Mouse (Mus musculus): ENCODE results near the gene Hmcn2.

Gene Hmcn2

GRCm38 (mm10) chr2:31298814-31299213 is 15.4 kb upstream of the Hmcn2 start:
- POLR2A ChIA-PET = interaction anchor here in 3 of 4 experiments (0.6 to 1.7 kb wide), 13 partner anchors 10 to 381 kb away, joined by 3 to 6 read pairs (median 3); no protein-coding TSS in a partner anchor
- CTCF ChIA-PET = interaction anchor here (0.5 to 3.9 kb wide), 87 partner anchors 8 to 947 kb away, joined by 3 to 36 read pairs (median 4); partner anchors contain the start of genes BC005624 (in 1 of the 4), Exosc2 (in 1 of the 4), Fnbp1 (in 1 of the 4) and Ncs1 (in 1 of the 4)

- ChIA-PET CTCF (interaction anchor here (0.5 to 3.9 kb wide), 105 partner anchors 8 to 946 kb away, joined by 3 to 36 read pairs (median 4); partner anchors contain the start of genes BC005624 (in 1 of the 4), Exosc2 (in 1 of the 4), Fnbp1 (in 1 of the 4) and Hmcn2 (in 1 of the 4)), POLR2A (interaction anchor here in 3 of 4 experiments (0.6 to 1.7 kb wide), 17 partner anchors 9 to 381 kb away, joined by 3 to 6 read pairs (median 3); no protein-coding TSS in a partner anchor)
Measured at GRCm38 (mm10) chr2:31299266-31299665, 14.9 kb upstream of the Hmcn2 start.

GRCm38 (mm10) chr2:31299996-31300395 is 14.2 kb upstream of the Hmcn2 start:
- POLR2A ChIA-PET = interaction anchor here in 3 of 4 experiments (0.8 to 1.7 kb wide), 10 partner anchors 8 to 317 kb away, joined by 3 to 6 read pairs (median 3); no protein-coding TSS in a partner anchor

GRCm38 (mm10) chr2:31303177-31303576 is 11.0 kb upstream of the Hmcn2 start:
- CTCF ChIA-PET = interaction anchor here in 2 of 4 experiments (1.2 to 2.9 kb wide), 4 partner anchors 12 to 130 kb away, joined by 3 to 21 read pairs (median 4); no protein-coding TSS in a partner anchor
- POLR2A ChIA-PET = interaction anchor here in 1 of 4 experiments (1.2 kb wide), 2 partner anchors 9 to 14 kb away, joined by 3 to 9 read pairs; no protein-coding TSS in a partner anchor

More at GRCm38 (mm10) chr2:31299996-31300395, 14.2 kb upstream of the Hmcn2 start:
- CTCF ChIA-PET = interaction anchor here (0.5 to 3.9 kb wide), 84 partner anchors 8 to 937 kb away, joined by 3 to 36 read pairs (median 4); partner anchors contain the start of genes Fnbp1 (in 1 of the 4), Hmcn2 (in 1 of the 4) and Ncs1 (in 1 of the 4)

- CTCF ChIA-PET = interaction anchor here (0.6 to 2.9 kb wide), 18 partner anchors 11 to 614 kb away, joined by 3 to 21 read pairs (median 3); no protein-coding TSS in a partner anchor
- POLR2A ChIA-PET = interaction anchor here in 2 of 4 experiments (0.6 to 2.3 kb wide), 11 partner anchors 11 to 1477 kb away, joined by 3 to 9 read pairs (median 3); partner anchors contain the start of gene Ncs1 (in 1 of the 2)
Measured at GRCm38 (mm10) chr2:31304191-31304590, 10.0 kb upstream of the Hmcn2 start.

- ChIA-PET CTCF (interaction anchor here (0.6 to 2.9 kb wide), 11 partner anchors 10 to 1008 kb away, joined by 3 to 21 read pairs (median 3); no protein-coding TSS in a partner anchor), POLR2A (interaction anchor here in 2 of 4 experiments (0.6 to 2.3 kb wide), 10 partner anchors 10 to 1478 kb away, joined by 3 to 7 read pairs (median 3); partner anchors contain the start of gene Ncs1 (in 1 of the 2))
Measured at GRCm38 (mm10) chr2:31304801-31305665, 9.2 kb upstream of the Hmcn2 start.

- POLR2A ChIA-PET = interaction anchor here in 2 of 4 experiments (0.6 to 2.3 kb wide), 3 partner anchors 12 to 60 kb away, joined by 4 to 7 read pairs (median 4); partner anchors contain the start of gene Ncs1 (in 1 of the 2)
- CTCF ChIA-PET = interaction anchor here (0.6 to 2.9 kb wide), 6 partner anchors 9 to 498 kb away, joined by 3 to 21 read pairs (median 6); partner anchors contain the start of gene Ntmt1 (in 1 of the 4)
Measured at GRCm38 (mm10) chr2:31305684-31306083, 8.5 kb upstream of the Hmcn2 start.

- CTCF ChIA-PET = interaction anchor here (0.6 to 2.6 kb wide), 16 partner anchors 9 to 723 kb away, joined by 3 to 24 read pairs (median 4); no protein-coding TSS in a partner anchor
- POLR2A ChIA-PET = interaction anchor here in 3 of 4 experiments (0.7 to 1.4 kb wide), 3 partner anchors 8 to 74 kb away, joined by 3 to 5 read pairs (median 3); no protein-coding TSS in a partner anchor
Measured at GRCm38 (mm10) chr2:31308257-31308656, 6.0 kb upstream of the Hmcn2 start.

- CTCF ChIA-PET = interaction anchor here (0.7 to 2.6 kb wide), 15 partner anchors 10 to 391 kb away, joined by 3 to 24 read pairs (median 3); no protein-coding TSS in a partner anchor
- POLR2A ChIA-PET = interaction anchor here in 3 of 4 experiments (0.5 to 1.6 kb wide), 13 partner anchors 10 to 1807 kb away, joined by 3 to 10 read pairs (median 3); no protein-coding TSS in a partner anchor
Measured at GRCm38 (mm10) chr2:31309549-31309948, 4.7 kb upstream of the Hmcn2 start.

- POLR2A ChIA-PET = interaction anchor here (0.6 to 1.3 kb wide), 5 partner anchors 98 to 712 kb away, joined by 3 to 12 read pairs (median 3); no protein-coding TSS in a partner anchor
- CTCF ChIA-PET = interaction anchor here in 3 of 4 experiments (0.7 to 1.6 kb wide), 6 partner anchors 19 to 124 kb away, joined by 3 to 8 read pairs (median 4); no protein-coding TSS in a partner anchor
Measured at GRCm38 (mm10) chr2:31318162-31318561, 3.9 kb downstream of the Hmcn2 start.

- ChIA-PET POLR2A (no interaction called here), CTCF (interaction anchor here in 2 of 4 experiments (1.6 to 1.8 kb wide), 2 partner anchors 62 to 125 kb away, joined by 4 to 6 read pairs; no protein-coding TSS in a partner anchor)
Measured at GRCm38 (mm10) chr2:31319200-31319599, 5.0 kb downstream of the Hmcn2 start.

GRCm38 (mm10) chr2:31327186-31327585 is 13.0 kb downstream of the Hmcn2 start:
- ChIA-PET CTCF (interaction anchor here in 3 of 4 experiments (0.6 to 1.2 kb wide), 5 partner anchors 18 to 170 kb away, joined by 3 to 8 read pairs (median 3); no protein-coding TSS in a partner anchor), POLR2A (interaction anchor here in 3 of 4 experiments (0.6 to 1.7 kb wide), 5 partner anchors 12 to 193 kb away, joined by 3 to 5 read pairs (median 4); no protein-coding TSS in a partner anchor)

GRCm38 (mm10) chr2:31337706-31338330 is 23.6 kb downstream of the Hmcn2 start:
- ChIA-PET CTCF (interaction anchor here in 3 of 4 experiments (0.5 to 1.3 kb wide), 3 partner anchors 19 to 42 kb away, joined by 3 to 8 read pairs (median 3); no protein-coding TSS in a partner anchor), POLR2A (interaction anchor here in 1 of 4 experiments (1.0 kb wide), 1 partner anchor 791 kb away, joined by 3 read pairs; no protein-coding TSS in a partner anchor)

- ChIA-PET CTCF (no interaction called here), POLR2A (no interaction called here)
Measured at GRCm38 (mm10) chr2:31339826-31340225, 25.6 kb downstream of the Hmcn2 start.

GRCm38 (mm10) chr2:31341726-31342535 is 27.7 kb downstream of the Hmcn2 start:
- CTCF ChIA-PET = no interaction called here
- POLR2A ChIA-PET = no interaction called here

- CTCF ChIA-PET = interaction anchor here (0.5 to 1.5 kb wide), 11 partner anchors 10 to 959 kb away, joined by 3 to 7 read pairs (median 3); no protein-coding TSS in a partner anchor
- POLR2A ChIA-PET = interaction anchor here in 1 of 4 experiments (1.2 kb wide), 1 partner anchor 36 kb away, joined by 4 read pairs; no protein-coding TSS in a partner anchor
Measured at GRCm38 (mm10) chr2:31346096-31346495, 31.9 kb downstream of the Hmcn2 start.
